Mouse (Mus musculus) kidney, postnatal 0 days (tissue): Measurements from ENCODE around the gene Dcaf5. TPM values are rescaled to one million over a fixed set of nuclear protein-coding genes. Genes with fewer than 3 reads are reported as not detected.

Experiments
- ATAC-seq: fragments of 200-750 bp; cut with Nextera tagmentation; replicated peaks from 2 replicates; pipeline ENCODE4 v1.8.0; 2017; ENCODE audit warnings: low read depth, moderate number of reproducible peaks, moderate TSS enrichment, moderate library complexity; ENCODE audit not compliant: low FRiP score
- DNase-seq: peaks from one replicate; pipeline ENCODE4 v3.0.0-alpha.2; 2016; ENCODE audit warnings: low spot score
- H3K27ac ChIP-seq: fragments of 300-500 bp; sonication (generic); 2 replicates; pipeline ENCODE4 v1.5.1; 2014; ENCODE audit warnings: mild to moderate bottlenecking
- H3K27me3 ChIP-seq: fragments of 300-500 bp; sonication (generic); 2 replicates; pipeline ENCODE4 v1.6.1; 2014; ENCODE audit warnings: low read length, mixed read lengths; ENCODE audit not compliant: insufficient read depth
- H3K36me3 ChIP-seq: fragments of 300-500 bp; sonication (generic); 2 replicates; pipeline ENCODE4 v1.6.1; 2014; ENCODE audit warnings: low read length, mixed read lengths; ENCODE audit not compliant: insufficient read depth
- H3K4me1 ChIP-seq: fragments of 300-500 bp; sonication (generic); replicated peaks from 2 replicates; pipeline ENCODE4 v1.6.1; 2014; ENCODE audit warnings: antibody characterized with exemption, low read length, mixed read lengths; ENCODE audit not compliant: insufficient read depth
- H3K4me2 ChIP-seq: fragments of 300-500 bp; sonication (generic); 2 replicates; pipeline ENCODE4 v1.6.1; 2014; ENCODE audit warnings: mild to moderate bottlenecking, low read length, moderate library complexity, mixed read lengths
- H3K4me3 ChIP-seq: fragments of 300-500 bp; sonication (generic); replicated peaks from 2 replicates; pipeline ENCODE4 v1.5.1; 2014; ENCODE audit warnings: low read depth, low read length
- H3K9ac ChIP-seq: fragments of 300-500 bp; sonication (generic); 2 replicates; pipeline ENCODE4 v1.6.1; 2014; ENCODE audit warnings: low read depth, low read length
- H3K9me3 ChIP-seq: fragments of 300-500 bp; sonication (generic); replicated peaks from 2 replicates; pipeline ENCODE4 v1.6.1; 2016; ENCODE audit warnings: low read length, inconsistent platforms, mixed read lengths
- CTCF ChIP-seq: IDR thresholded peaks from 2 replicates; pipeline ENCODE4 v1.5.1; 2016; ENCODE audit warnings: antibody characterized with exemption, low read depth, mild to moderate bottlenecking, moderate library complexity
- WGBS: fragments of 180-500 bp; shearing (Covaris S2); extraction: QIAGEN DNeasy Blood & Tissue Kit; methylation state at CpG from one replicate; pipeline ENCODE4 v1.1.7; 2014; 5-methylcytosine and 5-hydroxymethylcytosine counted together
- polyA plus RNA-seq: library from polyadenylated mRNA; unstranded; fragments of >200 nt; fragmentation: Nextera tagmentation; extraction: Ambion mirVana; gene quantifications from 2 replicates; pipeline ENCODE4 v1.2.1, GENCODE M21; 2015

Gene Dcaf5
- 11.5 and 11.9 TPM in 2 replicates for polyA plus RNA-seq

- 0 out of 2 replicates have a peak, but pooled peaks cover 3% of the 10 kb centered on the region for H3K36me3 ChIP-seq
- WGBS: under 1% methylated on average over 62 of the region's 79 CpGs
- no peaks in the 10 kb centered on the region for H3K27me3 ChIP-seq
- H3K4me2 ChIP-seq: peak within 1 kb of the TSS; percentile 66
- H3K27ac ChIP-seq: peak within 1 kb of the TSS; percentile 97
- ATAC-seq (peak; percentile 66), DNase-seq (peak; percentile 81)
- peak within 1 kb of the TSS; percentile 96 for H3K4me3 ChIP-seq
- no peaks in the 10 kb centered on the region for H3K9me3 ChIP-seq
- no peak for TF ChIP-seq CTCF
- H3K4me1 ChIP-seq: no peaks in the 10 kb centered on the region
- H3K9ac ChIP-seq: peak within 1 kb of the TSS; percentile 94
Measured at GRCm38 (mm10) chr12:80436336-80436976, at the start of gene Dcaf5. Gene Dcaf5, minus strand, starts transcription at chr12:80436601.

GRCm38 (mm10) chr12:80483397-80483796, 47.0 kb upstream of the Dcaf5 start:
- no peaks in the 10 kb centered on the region for H3K9me3 ChIP-seq
- no peak overlapping the region for H3K9ac ChIP-seq
- no peaks in the 10 kb centered on the region for H3K4me1 ChIP-seq
- 67% methylated on average over 3 of the region's 3 CpGs for WGBS
- H3K27ac ChIP-seq: no peak overlapping the region
- H3K36me3 ChIP-seq: 0 out of 2 replicates have a peak, but pooled peaks cover 6% of the 10 kb centered on the region
- DNase-seq: no peak
- no peaks in the 10 kb centered on the region for H3K27me3 ChIP-seq
- no peak overlapping the region for H3K4me3 ChIP-seq
- H3K4me2 ChIP-seq: no peak overlapping the region
- ATAC-seq: no peak
- no peak for TF ChIP-seq CTCF

- WGBS: 84% methylated on average over 3 of the region's 3 CpGs
- no peak overlapping the region for H3K4me3 ChIP-seq
- H3K4me2 ChIP-seq: no peak overlapping the region
- no peak overlapping the region for H3K27ac ChIP-seq
- H3K27me3 ChIP-seq: no peaks in the 10 kb centered on the region
- TF ChIP-seq CTCF: no peak
- no peaks in the 10 kb centered on the region for H3K4me1 ChIP-seq
- DNase-seq: no peak
- H3K36me3 ChIP-seq: 0 out of 2 replicates have a peak, but pooled peaks cover 4% of the 10 kb centered on the region
- H3K9me3 ChIP-seq: no peaks in the 10 kb centered on the region
- no peak for ATAC-seq
- no peak overlapping the region for H3K9ac ChIP-seq
Measured at GRCm38 (mm10) chr12:80479986-80480385, 43.6 kb upstream of the Dcaf5 start.

- 0 out of 2 replicates have a peak, but pooled peaks cover 4% of the 10 kb centered on the region for H3K36me3 ChIP-seq
- H3K4me2 ChIP-seq: no peak overlapping the region
- H3K9me3 ChIP-seq: no peaks in the 10 kb centered on the region
- DNase-seq (no peak), ATAC-seq (no peak)
- H3K27ac ChIP-seq: no peak overlapping the region
- no peak overlapping the region for H3K4me3 ChIP-seq
- TF ChIP-seq CTCF: no peak
- H3K4me1 ChIP-seq: no peaks in the 10 kb centered on the region
- no peaks in the 10 kb centered on the region for H3K27me3 ChIP-seq
- WGBS: 88% methylated on average over 3 of the region's 3 CpGs
- no peak overlapping the region for H3K9ac ChIP-seq
Measured at GRCm38 (mm10) chr12:80473731-80474130, 37.3 kb upstream of the Dcaf5 start.

GRCm38 (mm10) chr12:80471926-80472325, 35.5 kb upstream of the Dcaf5 start:
- Histone ChIP-seq H3K27ac (no peak overlapping the region), H3K4me2 (no peak overlapping the region), H3K4me3 (no peak overlapping the region), H3K36me3 (0 out of 2 replicates have a peak, but pooled peaks cover 4% of the 10 kb centered on the region), H3K27me3 (no peaks in the 10 kb centered on the region), H3K9ac (no peak overlapping the region), H3K4me1 (no peaks in the 10 kb centered on the region), H3K9me3 (no peaks in the 10 kb centered on the region)
- no peak for ATAC-seq
- no peak for TF ChIP-seq CTCF
- 67% methylated on average over 4 of the region's 4 CpGs for WGBS
- no peak for DNase-seq

- H3K4me1 ChIP-seq: no peaks in the 10 kb centered on the region
- no peaks in the 10 kb centered on the region for H3K27me3 ChIP-seq
- no peaks in the 10 kb centered on the region for H3K36me3 ChIP-seq
- DNase-seq (no peak), ATAC-seq (no peak)
- H3K27ac ChIP-seq: no peak overlapping the region
- TF ChIP-seq CTCF: no peak
- no peaks in the 10 kb centered on the region for H3K9me3 ChIP-seq
- H3K4me3 ChIP-seq: no peak overlapping the region
- no peak overlapping the region for H3K9ac ChIP-seq
- no peak overlapping the region for H3K4me2 ChIP-seq
- 73% methylated on average over 2 of the region's 2 CpGs for WGBS
Measured at GRCm38 (mm10) chr12:80470206-80470605, 33.8 kb upstream of the Dcaf5 start.
